Mouse (Mus musculus) embryonic facial prominence, embryonic 12.5 days (tissue): ENCODE data around the gene Btbd9. TPM values are rescaled to one million over a fixed set of nuclear protein-coding genes. Genes with fewer than 3 reads are reported as not detected.

Experiments
- ATAC-seq: fragments of 200-750 bp; cut with Nextera tagmentation; 2 replicates; pipeline ENCODE4 v1.8.0; 2017; ENCODE audit not compliant: insufficient number of reproducible peaks, insufficient read depth, low FRiP score, low TSS enrichment
- H3K27ac ChIP-seq: fragments of 300-500 bp; sonication (generic); 2 replicates; pipeline ENCODE4 v1.5.1; 2016; ENCODE audit warnings: mild to moderate bottlenecking
- H3K27me3 ChIP-seq: fragments of 300-500 bp; sonication (generic); 2 replicates; pipeline ENCODE4 v1.6.1; 2016; ENCODE audit warnings: mild to moderate bottlenecking, moderate library complexity
- H3K36me3 ChIP-seq: fragments of 300-500 bp; sonication (generic); 2 replicates; pipeline ENCODE4 v1.6.1; 2016; ENCODE audit warnings: mild to moderate bottlenecking
- H3K4me1 ChIP-seq: fragments of 300-500 bp; sonication (generic); 2 replicates; pipeline ENCODE4 v1.6.1; 2016
- H3K4me2 ChIP-seq: fragments of 300-500 bp; sonication (generic); replicated peaks from 2 replicates; pipeline ENCODE4 v1.6.1; 2016; ENCODE audit warnings: mild to moderate bottlenecking, moderate library complexity
- H3K4me3 ChIP-seq: fragments of 300-500 bp; sonication (generic); 2 replicates; pipeline ENCODE4 v1.5.1; 2016; ENCODE audit warnings: mild to moderate bottlenecking
- H3K9ac ChIP-seq: fragments of 300-500 bp; sonication (generic); 2 replicates; pipeline ENCODE4 v1.6.1; 2016; ENCODE audit warnings: mild to moderate bottlenecking, moderate library complexity
- H3K9me3 ChIP-seq: fragments of 300-500 bp; sonication (generic); 2 replicates; pipeline ENCODE4 v1.6.1; 2016; ENCODE audit warnings: mild to moderate bottlenecking, moderate library complexity
- WGBS: fragments of 180-500 bp; shearing (Covaris S2); methylation state at CpG from one replicate; pipeline ENCODE4 v1.1.7; 2016; 5-methylcytosine and 5-hydroxymethylcytosine counted together
- polyA plus RNA-seq: library from polyadenylated mRNA; unstranded; fragments of >200 nt; fragmentation: Nextera tagmentation; extraction: Ambion mirVana; gene quantifications from 2 replicates; pipeline ENCODE4 v1.2.1, GENCODE M21; 2016

The Btbd9 gene
- polyA plus RNA-seq, 1 experiment from 2014 or later, result 71.6 TPM

DNA sequence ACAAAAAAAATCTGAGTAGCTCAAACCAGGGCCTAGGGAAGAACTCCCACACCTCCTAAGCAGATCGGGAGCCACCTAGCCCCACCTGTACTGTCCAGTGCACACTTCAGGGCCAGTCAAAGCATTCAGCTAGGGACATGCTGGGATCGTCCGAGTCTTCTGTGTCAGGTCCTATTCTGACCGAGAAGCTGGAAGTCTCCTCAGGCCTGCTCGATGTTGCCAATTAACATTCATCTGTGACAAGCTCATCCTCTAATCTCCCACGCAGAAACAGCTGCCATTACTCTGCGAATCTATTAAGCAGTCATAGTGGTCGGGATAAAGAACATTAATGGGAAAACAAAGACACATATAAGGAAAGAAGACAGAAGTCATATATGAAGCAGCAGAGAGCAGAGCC is 106.0 kb downstream of the Btbd9 start:
- Histone ChIP-seq H3K36me3 (no peaks in the 10 kb centered on the region), H3K4me1 (peaks cover 21% of the 10 kb centered on the region; the same call in 1 of the 2 replicates), H3K9me3 (no peaks in the 10 kb centered on the region), H3K4me2 (no peak overlapping the region), H3K4me3 (no peak overlapping the region), H3K27ac (no peak overlapping the region), H3K27me3 (no peaks in the 10 kb centered on the region), H3K9ac (no peak overlapping the region)
- WGBS, result 71% methylated on average over 8 of the region's 8 CpGs
- ATAC-seq, result no peak

- no peaks in the 10 kb centered on the region for H3K9me3 ChIP-seq
- H3K27ac ChIP-seq, result no peak overlapping the region
- H3K4me1 ChIP-seq, result peaks cover 21% of the 10 kb centered on the region; the same call in 1 of the 2 replicates
These were observed 106.7 kb downstream of the Btbd9 start for GRCm38 (mm10) chr17:30469511-30470076.

GRCm38 (mm10) chr17:30468368-30468767 is 107.9 kb downstream of the Btbd9 start:
- Histone ChIP-seq H3K27me3 (no peaks in the 10 kb centered on the region), H3K4me2 (no peak overlapping the region), H3K27ac (no peak overlapping the region), H3K36me3 (no peaks in the 10 kb centered on the region), H3K4me3 (no peak overlapping the region), H3K4me1 (peaks cover 21% of the 10 kb centered on the region; the same call in 1 of the 2 replicates), H3K9me3 (no peaks in the 10 kb centered on the region), H3K9ac (no peak overlapping the region)
- no peak for ATAC-seq
- 19% methylated on average over 4 of the region's 4 CpGs for WGBS

More at GRCm38 (mm10) chr17:30469511-30470076, 106.7 kb downstream of the Btbd9 start:
- ATAC-seq, result no peak
- Histone ChIP-seq H3K4me2 (no peak overlapping the region), H3K27me3 (no peaks in the 10 kb centered on the region), H3K4me3 (no peak overlapping the region), H3K36me3 (no peaks in the 10 kb centered on the region), H3K9ac (no peak overlapping the region)
- 78% methylated on average over 10 of the region's 10 CpGs for WGBS

DNA sequence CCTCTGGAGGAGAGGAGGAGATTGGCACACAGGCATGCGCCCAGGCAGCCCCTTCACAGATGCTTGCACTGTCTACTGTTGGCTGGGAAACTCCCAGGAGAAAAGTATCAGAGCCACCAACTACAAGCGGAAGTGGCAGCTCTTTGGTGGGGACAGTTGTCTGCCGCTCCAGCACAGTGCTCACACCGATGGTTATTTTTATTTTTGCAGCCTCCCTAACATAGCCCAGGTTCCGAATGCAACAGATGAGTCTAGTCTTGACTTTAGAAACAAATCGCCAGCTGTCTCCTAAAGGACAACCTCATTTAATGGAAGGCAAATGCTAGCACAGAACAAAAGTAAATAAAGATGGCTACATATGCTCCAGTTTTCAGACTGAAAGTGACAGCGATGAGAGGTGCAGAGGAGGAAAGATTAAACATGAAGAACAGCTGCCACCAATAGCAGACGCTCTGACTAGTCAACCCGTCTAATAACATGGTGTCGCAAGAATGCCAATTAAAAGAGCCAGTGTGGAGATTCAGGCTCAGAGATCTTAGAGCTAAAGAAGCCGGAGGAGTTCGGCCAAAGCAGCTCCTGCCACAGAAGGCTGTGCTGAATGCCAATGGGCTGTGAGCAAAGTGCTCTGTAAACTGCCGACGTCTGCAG is 108.6 kb downstream of the Btbd9 start:
- no peak for ATAC-seq
- Histone ChIP-seq H3K27ac (no peak overlapping the region; the same call in 1 of the 2 replicates), H3K4me2 (no peak overlapping the region), H3K9me3 (no peaks in the 10 kb centered on the region), H3K27me3 (no peaks in the 10 kb centered on the region), H3K36me3 (no peaks in the 10 kb centered on the region), H3K4me1 (peaks cover 21% of the 10 kb centered on the region; the same call in 1 of the 2 replicates), H3K4me3 (no peak overlapping the region), H3K9ac (no peak overlapping the region)
- WGBS, result 60% methylated on average over 14 of the region's 14 CpGs

DNA sequence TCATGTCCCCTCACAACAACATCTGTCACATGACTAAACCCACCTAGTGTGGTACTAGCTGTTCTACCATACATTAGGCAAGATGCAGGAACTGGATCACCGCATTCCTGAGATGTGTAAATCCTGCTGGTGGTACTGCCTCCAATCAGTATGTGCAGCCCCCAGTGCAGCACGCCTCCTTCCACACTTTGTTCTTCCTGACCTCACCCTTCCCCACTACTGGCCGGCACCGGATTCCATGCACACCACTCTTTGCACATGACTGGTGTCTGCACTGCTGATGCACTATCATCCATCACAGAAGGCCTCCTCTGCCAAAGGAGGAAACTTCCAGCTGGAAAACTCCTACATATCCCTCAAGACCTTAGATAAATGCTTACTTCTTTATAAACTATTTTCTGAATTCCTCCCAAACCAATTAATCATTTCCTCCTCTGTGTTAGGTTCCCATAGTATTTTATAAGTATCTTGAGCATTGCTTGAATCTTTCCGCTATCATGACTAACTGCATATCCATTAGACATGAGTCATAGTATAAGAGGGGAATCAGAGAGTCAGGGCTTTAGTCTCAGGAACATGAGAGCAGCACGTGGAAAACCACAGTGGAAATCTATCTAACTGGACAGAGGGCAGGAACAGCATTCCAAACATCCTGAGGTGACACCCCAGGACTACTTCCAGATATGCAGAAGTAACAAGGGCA is 111.1 kb downstream of the Btbd9 start:
- ATAC-seq, result no peak

GRCm38 (mm10) chr17:30464240-30464745 is 112.0 kb downstream of the Btbd9 start:
- ATAC-seq, result no peak
- 58% methylated on average over 5 of the region's 5 CpGs for WGBS

More for the DNA sequence above, 111.1 kb downstream of the Btbd9 start:
- Histone ChIP-seq H3K4me1 (peaks cover 8% of the 10 kb centered on the region; the same call in 1 of the 2 replicates), H3K9me3 (no peaks in the 10 kb centered on the region), H3K36me3 (no peaks in the 10 kb centered on the region), H3K4me3 (no peak overlapping the region), H3K27ac (no peak overlapping the region), H3K9ac (no peak overlapping the region), H3K27me3 (no peaks in the 10 kb centered on the region), H3K4me2 (no peak overlapping the region)
- WGBS, result 78% methylated on average over 6 of the region's 6 CpGs

DNA sequence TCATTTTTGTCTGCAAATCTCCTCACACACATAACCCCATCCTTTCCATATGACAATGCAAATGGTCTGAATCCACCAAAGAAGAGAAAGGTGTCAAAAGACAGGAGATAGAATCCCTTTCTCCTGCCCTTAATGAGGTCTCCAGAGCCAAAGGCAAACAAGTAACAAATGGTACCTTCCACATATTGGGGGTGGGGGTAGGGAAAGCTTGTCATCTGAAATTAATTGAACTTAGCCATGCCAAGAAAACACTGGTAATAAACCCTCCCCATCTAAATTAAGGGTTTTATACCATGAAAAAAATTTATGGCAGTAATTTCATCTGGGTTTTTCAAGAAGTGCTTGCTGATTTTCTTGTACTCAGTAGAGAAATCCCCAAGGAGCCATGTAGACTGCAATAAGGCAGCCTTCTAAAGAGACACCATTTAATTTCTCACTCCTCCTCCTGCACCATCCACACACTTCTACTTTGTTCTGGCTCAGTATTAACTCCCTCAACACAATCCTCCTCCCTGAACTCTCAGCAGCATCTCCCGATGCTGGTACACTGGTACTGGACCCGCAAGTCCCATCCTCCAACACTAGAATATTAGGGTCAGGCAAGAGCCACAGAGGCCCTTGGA is 115.5 kb downstream of the Btbd9 start:
- no peak for ATAC-seq
- H3K9ac ChIP-seq, result no peak overlapping the region
- WGBS, result 86% methylated on average over 2 of the region's 2 CpGs
- no peaks in the 10 kb centered on the region for H3K36me3 ChIP-seq
- H3K27ac ChIP-seq, result no peak overlapping the region
- H3K4me3 ChIP-seq, result no peak overlapping the region
- H3K4me1 ChIP-seq, result no peaks in the 10 kb centered on the region
- no peaks in the 10 kb centered on the region for H3K9me3 ChIP-seq
- H3K4me2 ChIP-seq, result no peak overlapping the region
- no peaks in the 10 kb centered on the region for H3K27me3 ChIP-seq

More at GRCm38 (mm10) chr17:30464240-30464745, 112.0 kb downstream of the Btbd9 start:
- H3K27me3 ChIP-seq, result no peaks in the 10 kb centered on the region
- H3K27ac ChIP-seq, result no peak overlapping the region
- no peak overlapping the region for H3K4me3 ChIP-seq
- no peak overlapping the region for H3K9ac ChIP-seq
- peaks cover 8% of the 10 kb centered on the region; the same call in 1 of the 2 replicates for H3K4me1 ChIP-seq
- no peak overlapping the region for H3K4me2 ChIP-seq
- no peaks in the 10 kb centered on the region for H3K36me3 ChIP-seq
- no peaks in the 10 kb centered on the region for H3K9me3 ChIP-seq

DNA sequence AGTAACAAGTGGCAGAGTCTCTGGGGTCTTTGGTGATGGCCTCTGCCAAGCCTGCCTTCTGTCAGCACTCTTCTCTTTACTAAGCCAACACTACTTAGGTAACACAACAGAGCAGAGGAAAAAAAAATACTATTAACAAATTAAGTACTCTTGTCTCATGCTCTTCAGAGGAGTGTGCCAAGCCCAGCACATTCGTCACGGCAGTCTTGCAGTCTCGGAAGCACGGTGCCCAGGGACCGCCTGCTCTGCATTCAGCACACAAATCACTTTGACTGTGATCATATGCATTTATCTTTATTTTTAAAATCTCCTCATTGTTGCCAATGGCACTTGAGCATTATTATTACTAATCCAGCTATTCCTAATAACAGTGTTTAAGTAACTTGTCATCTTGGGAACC is 116.6 kb downstream of the Btbd9 start:
- Histone ChIP-seq H3K4me1 (no peaks in the 10 kb centered on the region), H3K36me3 (no peaks in the 10 kb centered on the region), H3K4me2 (no peak overlapping the region), H3K9me3 (no peaks in the 10 kb centered on the region), H3K27me3 (no peaks in the 10 kb centered on the region), H3K27ac (no peak overlapping the region), H3K9ac (no peak overlapping the region), H3K4me3 (no peak overlapping the region)
- ATAC-seq, result no peak
- WGBS, result 81% methylated on average over 5 of the region's 5 CpGs

GRCm38 (mm10) chr17:30458926-30459325 is 117.4 kb downstream of the Btbd9 start:
- Histone ChIP-seq H3K36me3 (no peaks in the 10 kb centered on the region), H3K4me3 (no peak overlapping the region), H3K9ac (no peak overlapping the region), H3K27me3 (no peaks in the 10 kb centered on the region), H3K9me3 (no peaks in the 10 kb centered on the region), H3K4me1 (no peaks in the 10 kb centered on the region), H3K4me2 (no peak overlapping the region), H3K27ac (no peak overlapping the region)
- WGBS, result 89% methylated on average over 5 of the region's 5 CpGs
- no peak for ATAC-seq

DNA sequence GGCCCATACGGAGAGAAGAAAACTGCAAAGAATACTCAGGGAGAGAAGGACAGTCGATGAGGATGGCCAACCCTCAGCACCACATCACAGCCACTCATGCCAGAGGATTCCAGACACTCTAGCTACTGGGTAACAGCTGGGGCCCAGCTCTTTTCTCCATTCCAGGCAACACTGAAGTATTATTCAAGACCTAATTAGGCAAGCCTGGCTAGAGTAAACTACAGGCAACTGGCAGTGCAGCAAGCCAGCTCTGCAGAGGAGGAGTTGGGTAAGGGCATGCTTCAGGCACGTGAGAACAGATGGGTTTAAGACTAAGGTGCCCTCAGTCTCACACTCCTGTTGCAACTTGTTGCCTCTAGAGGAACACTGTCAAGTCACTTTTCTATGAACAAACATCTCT is 118.0 kb downstream of the Btbd9 start:
- Histone ChIP-seq H3K27ac (no peak overlapping the region), H3K36me3 (no peaks in the 10 kb centered on the region), H3K4me1 (no peaks in the 10 kb centered on the region), H3K9me3 (no peaks in the 10 kb centered on the region), H3K4me2 (no peak overlapping the region), H3K9ac (no peak overlapping the region), H3K4me3 (no peak overlapping the region), H3K27me3 (no peaks in the 10 kb centered on the region)
- ATAC-seq, result no peak
- WGBS, result 64% methylated on average over 3 of the region's 3 CpGs

- no peak overlapping the region for H3K9ac ChIP-seq
- no peak for ATAC-seq
- H3K4me1 ChIP-seq, result no peaks in the 10 kb centered on the region
- no peak overlapping the region for H3K27ac ChIP-seq
- H3K36me3 ChIP-seq, result no peaks in the 10 kb centered on the region
- no peaks in the 10 kb centered on the region for H3K9me3 ChIP-seq
- 83% methylated on average over 7 of the region's 7 CpGs for WGBS
- H3K4me3 ChIP-seq, result no peak overlapping the region
- no peaks in the 10 kb centered on the region for H3K27me3 ChIP-seq
- H3K4me2 ChIP-seq, result no peak overlapping the region
These were observed 118.8 kb downstream of the Btbd9 start for GRCm38 (mm10) chr17:30457486-30457885.
